Mouse (Mus musculus): ENCODE data around the gene Sf1.

Sf1 gene

DNA sequence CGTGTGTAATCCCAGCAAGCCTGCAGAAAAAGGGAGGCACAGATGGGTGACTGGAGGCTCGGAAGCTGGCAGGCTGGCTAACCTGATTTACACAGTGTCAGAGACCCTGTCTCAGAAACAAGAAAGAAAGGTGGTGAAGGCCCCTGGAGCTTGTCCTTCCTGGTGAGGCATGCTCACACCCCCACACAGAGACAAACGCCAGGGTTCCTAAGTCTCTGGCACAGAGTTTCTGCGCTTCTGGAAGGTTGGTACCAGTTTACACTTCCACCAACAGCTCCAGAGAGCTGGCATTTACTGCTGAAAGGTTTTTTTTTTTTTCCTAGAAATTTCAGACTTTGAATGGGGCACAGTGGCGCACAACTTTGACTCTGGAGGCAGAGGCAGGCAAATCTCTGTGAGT is 32.7 kb downstream of the Sf1 start:
- ChIA-PET CTCF (interaction anchor here in 2 of 4 experiments (0.6 to 2.2 kb wide), 6 partner anchors 12 to 326 kb away, joined by 3 to 14 read pairs (median 4); no protein-coding TSS in a partner anchor), POLR2A (interaction anchor here in 3 of 4 experiments (0.7 to 6.1 kb wide), 10 partner anchors 8 to 223 kb away, joined by 3 to 66 read pairs (median 20); partner anchors contain the start of genes Pygm (in 2 of the 3) and Sf1 (in 2 of the 3))

DNA sequence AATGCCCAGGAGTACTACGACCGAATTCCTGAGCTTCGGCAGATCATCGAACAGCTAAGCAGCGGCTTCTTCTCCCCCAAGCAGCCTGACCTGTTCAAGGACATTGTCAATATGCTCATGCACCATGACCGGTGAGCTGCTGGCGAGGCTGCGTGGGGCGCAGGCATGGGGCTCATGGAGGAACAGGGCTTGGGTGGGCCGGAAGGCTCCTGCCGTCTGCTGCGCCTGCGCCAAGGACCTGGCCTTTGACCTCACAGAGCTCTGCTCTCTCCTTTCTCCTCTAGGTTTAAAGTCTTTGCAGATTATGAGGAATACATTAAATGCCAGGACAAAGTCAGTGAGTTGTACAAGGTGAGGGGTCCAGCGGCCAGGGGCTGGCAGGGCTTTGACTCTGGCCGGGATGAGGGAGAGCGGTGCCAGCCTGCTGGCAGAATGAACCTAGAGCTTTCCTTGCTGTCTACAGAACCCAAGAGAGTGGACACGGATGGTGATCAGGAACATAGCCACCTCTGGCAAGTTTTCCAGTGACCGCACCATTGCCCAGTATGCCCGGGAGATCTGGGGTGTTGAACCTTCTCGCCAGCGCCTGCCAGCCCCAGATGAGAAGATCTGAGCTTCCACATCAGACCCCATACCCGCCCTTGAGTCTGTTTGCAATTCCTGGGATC is 34.2 kb downstream of the Sf1 start:
- POLR2A ChIA-PET = interaction anchor here (0.5 to 6.1 kb wide), 37 partner anchors 9 to 1060 kb away, joined by 3 to 66 read pairs (median 4); partner anchors contain the start of genes Sf1 (in 3 of the 4), Pygm (in 2 of the 4), Cdca5 (in 1 of the 4) and Frmd8 (in 1 of the 4)
- CTCF ChIA-PET = interaction anchor here (0.7 to 2.2 kb wide), 14 partner anchors 9 to 524 kb away, joined by 3 to 11 read pairs (median 3); partner anchors contain the start of genes Pygm (in 1 of the 4) and Sf1 (in 1 of the 4)

DNA sequence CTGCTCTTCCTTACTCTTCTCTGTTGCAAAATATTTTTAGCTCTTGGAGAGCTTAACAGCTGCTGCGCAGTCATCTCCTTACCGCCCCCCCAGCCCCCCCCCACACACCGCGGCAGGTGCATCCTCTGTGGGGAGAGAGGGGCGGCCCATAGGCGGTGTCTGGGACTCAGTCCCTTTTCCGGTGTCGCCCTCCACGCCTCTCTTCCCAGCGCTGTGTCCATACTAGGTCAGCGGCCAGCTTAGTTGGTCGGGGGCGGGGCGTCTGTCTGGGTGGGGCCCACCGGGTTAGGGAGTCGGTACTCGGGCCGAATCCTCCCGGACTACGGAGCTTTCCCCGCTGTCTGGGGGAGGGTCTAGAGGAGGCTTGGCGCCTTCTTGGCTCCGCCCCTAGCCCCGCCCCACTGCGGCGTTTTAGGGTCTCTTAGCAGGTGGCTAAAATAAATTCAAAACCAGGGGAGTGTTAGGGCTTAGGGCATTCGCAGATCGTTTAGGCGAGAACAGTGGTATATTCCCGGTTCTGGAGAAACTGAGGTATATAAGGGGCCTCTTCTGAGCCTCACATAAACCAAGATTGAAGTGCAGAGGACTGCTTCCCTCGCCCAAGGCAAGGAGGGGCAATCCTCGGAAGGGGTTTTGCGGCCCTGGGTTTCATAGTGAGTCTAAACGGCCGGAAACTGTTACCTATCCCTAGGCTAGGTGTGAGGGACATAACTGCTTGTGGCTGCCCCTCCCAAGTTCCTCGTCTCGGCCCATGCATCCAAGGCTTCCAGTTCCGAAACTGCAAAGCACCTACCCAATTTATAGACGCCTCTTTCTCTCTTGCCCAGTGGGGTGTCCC is 35.2 kb downstream of the Sf1 start:
- ChIA-PET CTCF (interaction anchor here (0.6 to 1.8 kb wide), 7 partner anchors 14 to 461 kb away, joined by 3 to 9 read pairs (median 4); partner anchors contain the start of gene Pygm (in 1 of the 4)), POLR2A (interaction anchor here in 3 of 4 experiments (0.7 to 6.1 kb wide), 32 partner anchors 8 to 660 kb away, joined by 3 to 66 read pairs (median 4); partner anchors contain the start of genes Pygm (in 2 of the 3), Sf1 (in 2 of the 3), Cdca5 (in 1 of the 3) and Ehd1 (in 1 of the 3))

DNA sequence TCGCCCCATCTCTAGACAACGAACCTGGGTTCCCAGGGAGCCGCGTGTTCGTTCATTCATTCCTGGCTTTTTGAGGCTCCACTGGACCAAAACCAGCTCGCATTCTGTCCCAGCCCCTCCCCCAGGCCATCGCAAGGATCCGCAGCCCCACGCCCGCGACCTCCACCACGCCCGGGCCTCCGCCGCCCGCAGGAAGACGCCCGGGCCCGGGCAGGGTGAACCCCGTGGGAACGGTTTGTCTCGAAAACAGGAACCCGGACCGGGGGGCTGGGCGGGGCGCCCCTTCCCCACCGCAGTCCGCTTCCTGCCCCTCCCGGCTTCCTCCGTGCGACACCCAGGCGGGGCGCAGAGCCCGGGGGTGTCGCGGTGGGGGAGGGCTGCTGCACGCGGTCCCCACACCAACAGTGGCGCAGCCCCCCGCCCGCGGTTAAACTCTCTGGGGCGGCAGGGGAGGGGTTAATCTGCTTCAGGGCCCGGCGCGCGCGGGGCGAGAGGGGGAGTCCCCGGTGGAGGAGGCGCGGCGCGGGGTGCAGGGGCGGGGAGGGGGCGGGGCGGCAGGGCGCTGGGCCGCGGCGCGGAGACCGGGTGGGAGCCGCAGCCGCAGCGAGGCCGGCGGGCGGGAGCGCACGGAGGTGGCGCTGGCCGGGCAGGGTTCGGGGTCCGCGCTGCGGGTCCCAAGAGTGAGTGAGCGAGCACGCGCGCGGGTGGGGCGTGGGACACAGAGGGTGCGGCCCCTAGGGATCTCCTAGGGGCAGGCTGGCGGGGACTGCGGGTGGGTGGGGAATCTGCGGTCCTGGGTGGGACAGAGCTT is 36.0 kb downstream of the Sf1 start, which contains the start of gene Rasgrp2:
Rasgrp2 (plus strand) TSS at position 56 of the 811 bp plus-strand sequence.
- CTCF ChIA-PET = interaction anchor here in 2 of 4 experiments (1.5 to 1.6 kb wide), 2 partner anchors 13 to 52 kb away, joined by 6 read pairs; no protein-coding TSS in a partner anchor
- POLR2A ChIA-PET = interaction anchor here in 3 of 4 experiments (0.5 to 6.1 kb wide), 17 partner anchors 7 to 558 kb away, joined by 3 to 66 read pairs (median 7); partner anchors contain the start of genes Men1 (in 2 of the 3), Pygm (in 2 of the 3), Sf1 (in 2 of the 3) and Ehd1 (in 1 of the 3)

DNA sequence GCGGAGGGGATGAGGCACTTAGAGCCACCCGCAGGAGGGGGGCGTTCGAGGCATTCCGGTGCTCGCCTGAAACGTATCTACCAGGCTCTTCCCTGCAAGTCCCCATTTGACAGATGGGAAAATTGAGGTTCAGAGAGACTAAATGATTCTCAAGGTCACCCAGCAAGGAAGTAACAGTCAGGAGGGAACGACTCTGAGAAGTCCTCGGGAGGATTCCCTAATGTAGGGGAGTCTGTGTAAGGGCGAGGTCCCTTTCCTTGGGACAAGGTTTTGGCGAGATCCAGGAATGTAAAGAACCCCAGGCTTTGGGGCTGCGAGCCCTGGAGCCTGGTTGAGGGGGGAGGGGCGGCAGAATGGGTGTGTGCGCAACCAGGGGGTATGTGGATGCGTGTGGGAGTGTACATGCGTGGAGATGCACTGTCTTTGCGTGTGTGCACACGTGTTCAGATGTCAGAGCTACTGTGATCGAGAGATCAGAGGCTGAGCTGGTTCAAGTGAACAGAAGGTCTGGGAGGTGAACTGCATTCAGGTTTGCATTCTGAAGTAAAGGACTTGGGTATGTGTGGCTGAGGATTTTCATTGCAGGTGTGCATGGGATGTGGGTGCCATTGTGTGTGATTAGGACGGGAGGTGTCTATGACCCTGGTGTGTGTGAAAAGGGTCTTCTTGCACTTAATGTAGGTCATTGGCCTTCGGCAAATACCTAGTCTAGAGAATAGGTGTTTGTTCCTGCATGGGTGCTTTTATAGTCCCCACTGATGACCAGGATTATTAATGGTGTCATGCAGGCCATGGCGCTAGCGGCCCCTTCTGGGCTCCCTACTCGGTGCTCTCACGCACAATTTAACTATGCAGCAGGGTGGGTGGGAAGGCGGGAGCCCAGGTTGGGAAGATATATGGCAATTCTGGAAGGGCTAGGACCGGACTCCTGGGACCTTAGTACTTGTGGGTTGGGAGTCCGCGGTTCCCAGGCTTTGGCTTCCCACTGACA is 36.9 kb downstream of the Sf1 start:
- CTCF ChIA-PET = interaction anchor here in 3 of 4 experiments (0.6 to 2.5 kb wide), 14 partner anchors 10 to 354 kb away, joined by 3 to 14 read pairs (median 4); no protein-coding TSS in a partner anchor
- POLR2A ChIA-PET = interaction anchor here in 3 of 4 experiments (0.5 to 6.1 kb wide), 14 partner anchors 6 to 559 kb away, joined by 3 to 35 read pairs (median 4); partner anchors contain the start of genes Sf1 (in 3 of the 3), Pygm (in 2 of the 3) and Men1 (in 1 of the 3)

DNA sequence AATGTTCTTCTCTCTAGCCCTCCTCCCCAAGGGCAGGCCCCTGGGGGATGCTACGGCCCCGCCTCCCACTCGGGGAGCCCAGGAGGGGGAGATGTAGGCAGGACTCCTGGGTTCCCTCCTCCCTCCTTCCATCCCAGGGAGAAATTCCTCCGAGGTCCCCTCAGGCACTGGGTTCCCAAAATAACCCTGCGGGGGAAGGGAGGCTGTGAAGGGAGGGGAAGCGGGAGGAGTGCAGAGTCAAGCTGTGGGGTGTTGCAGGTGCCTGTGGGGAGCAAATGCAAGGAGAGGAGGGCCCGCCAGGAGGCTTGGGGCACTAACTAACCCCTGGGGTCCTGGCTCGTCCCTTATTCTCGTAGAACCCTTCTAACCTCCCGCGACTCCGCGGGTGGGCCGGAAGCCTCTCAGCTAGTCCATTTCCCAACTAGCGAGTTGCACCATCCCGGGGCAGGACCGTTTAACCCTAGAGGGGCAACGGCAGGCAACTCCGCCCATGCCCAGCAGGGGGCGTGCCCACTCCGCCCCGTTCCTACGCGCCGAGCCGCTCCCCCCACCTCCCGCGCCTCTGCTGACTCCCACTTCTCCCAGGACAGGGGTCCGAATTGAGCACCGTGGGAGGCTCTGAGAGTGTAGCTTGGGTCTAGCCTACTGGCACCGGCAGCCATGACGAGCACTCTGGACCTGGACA is 37.8 kb downstream of the Sf1 start:
- CTCF ChIA-PET = interaction anchor here (0.5 to 2.5 kb wide), 33 partner anchors 11 to 548 kb away, joined by 3 to 14 read pairs (median 4); partner anchors contain the start of gene Nrxn2 (in 1 of the 4)
- POLR2A ChIA-PET = interaction anchor here in 3 of 4 experiments (0.6 to 8.0 kb wide), 24 partner anchors 11 to 362 kb away, joined by 3 to 89 read pairs (median 4); partner anchors contain the start of genes Sf1 (in 3 of the 3), Pygm (in 2 of the 3), Atg2a (in 1 of the 3) and Ehd1 (in 1 of the 3)

DNA sequence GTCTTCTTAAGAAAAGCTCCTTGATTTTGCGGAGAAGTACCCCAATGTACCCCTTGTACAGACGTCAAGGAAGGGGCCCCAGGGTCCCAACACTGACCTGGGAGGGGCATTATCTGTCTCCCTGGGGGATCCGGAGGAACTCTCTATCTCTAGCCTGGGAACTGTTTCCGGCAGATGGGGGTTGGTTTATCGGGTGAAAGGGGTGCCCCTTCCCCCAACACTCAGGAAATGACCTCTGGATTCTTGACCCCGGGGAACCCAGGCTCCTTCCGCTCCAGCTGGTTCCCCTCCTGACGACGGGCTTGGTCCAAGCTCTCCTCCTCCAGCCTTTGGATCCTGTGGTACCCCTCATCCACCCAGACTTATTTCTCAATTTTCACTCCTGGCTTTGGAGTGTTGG is 38.5 kb downstream of the Sf1 start:
- POLR2A ChIA-PET = interaction anchor here in 3 of 4 experiments (0.6 to 8.0 kb wide), 20 partner anchors 11 to 363 kb away, joined by 3 to 89 read pairs (median 4); partner anchors contain the start of genes Pygm (in 2 of the 3), Sf1 (in 2 of the 3), Atg2a (in 1 of the 3) and Ehd1 (in 1 of the 3)
- CTCF ChIA-PET = interaction anchor here (0.6 to 2.5 kb wide), 26 partner anchors 11 to 549 kb away, joined by 3 to 14 read pairs (median 4); partner anchors contain the start of gene Nrxn2 (in 1 of the 4)

DNA sequence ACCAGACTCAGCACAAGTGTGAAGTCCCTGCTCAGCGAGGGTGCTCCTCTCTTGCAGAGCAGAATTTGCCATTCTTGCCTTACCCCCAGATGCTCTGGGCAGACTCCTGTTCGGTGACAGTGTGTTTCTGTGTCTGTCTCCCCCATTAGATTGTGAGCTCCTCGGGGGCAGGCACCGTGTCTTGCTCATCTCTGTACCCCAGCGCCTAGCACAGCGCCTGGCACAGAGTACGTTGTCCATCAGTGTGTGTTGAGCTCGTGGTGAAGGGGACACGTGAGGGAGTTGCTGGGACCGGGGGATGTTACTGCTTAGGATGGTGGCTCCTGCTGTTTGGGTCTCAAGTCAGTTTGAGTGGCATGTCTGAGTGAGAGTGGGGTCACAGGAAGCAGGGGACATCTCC is 40.4 kb downstream of the Sf1 start:
- CTCF ChIA-PET = interaction anchor here in 2 of 4 experiments (0.9 to 5.5 kb wide), 4 partner anchors 12 to 195 kb away, joined by 3 to 42 read pairs (median 10); partner anchors contain the start of gene Nrxn2 (in 1 of the 2)
- POLR2A ChIA-PET = interaction anchor here in 3 of 4 experiments (0.6 to 8.0 kb wide), 13 partner anchors 6 to 584 kb away, joined by 3 to 89 read pairs (median 3); partner anchors contain the start of genes Nrxn2 (in 1 of the 3), Pygm (in 1 of the 3), Rasgrp2 (in 1 of the 3) and Sf1 (in 1 of the 3)

DNA sequence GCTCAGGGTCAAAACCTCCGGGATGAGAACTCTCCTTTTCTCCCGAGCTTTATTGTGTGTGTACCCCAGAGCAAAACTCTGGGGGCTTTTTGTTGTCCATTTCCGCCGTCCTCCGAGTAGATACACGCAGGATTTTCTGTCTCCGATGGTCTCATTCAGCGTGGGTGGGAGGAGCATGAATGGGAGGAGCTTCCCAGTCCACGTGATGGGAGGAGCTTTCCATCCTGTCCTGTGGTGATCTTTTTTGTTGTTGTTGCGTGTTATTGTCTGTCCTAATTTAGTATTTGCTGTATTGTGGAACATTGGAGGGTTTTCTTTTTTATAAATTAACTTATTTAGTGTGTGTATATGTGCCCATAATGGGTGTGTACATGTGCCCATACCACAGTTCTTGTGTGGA is 41.9 kb downstream of the Sf1 start:
- POLR2A ChIA-PET = interaction anchor here in 3 of 4 experiments (0.6 to 8.0 kb wide), 30 partner anchors 8 to 635 kb away, joined by 3 to 89 read pairs (median 4); partner anchors contain the start of genes Sf1 (in 3 of the 3), Atg2a (in 1 of the 3), Ehd1 (in 1 of the 3) and Men1 (in 1 of the 3)
- CTCF ChIA-PET = interaction anchor here (0.5 to 5.5 kb wide), 14 partner anchors 11 to 320 kb away, joined by 3 to 42 read pairs (median 4); partner anchors contain the start of genes Map4k2 (in 1 of the 4), Men1 (in 1 of the 4) and Nrxn2 (in 1 of the 4)

DNA sequence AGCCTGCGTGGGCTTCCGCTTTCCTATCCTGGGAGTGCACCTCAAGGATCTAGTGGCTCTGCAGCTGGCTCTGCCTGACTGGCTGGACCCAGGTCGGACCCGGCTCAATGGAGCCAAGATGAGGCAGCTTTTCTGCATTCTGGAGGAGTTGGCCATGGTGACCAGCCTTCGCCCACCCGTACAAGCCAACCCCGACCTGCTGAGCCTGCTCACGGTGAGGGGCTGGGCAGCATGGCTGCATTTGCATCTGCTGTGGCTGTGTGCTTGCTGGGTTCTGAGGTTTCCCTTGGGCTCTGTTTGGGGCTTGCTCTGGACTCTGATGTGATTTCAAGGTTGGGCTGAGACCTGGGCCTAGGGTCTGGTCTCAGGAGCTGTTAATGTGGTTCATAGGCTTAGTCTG is 43.6 kb downstream of the Sf1 start:
- POLR2A ChIA-PET = interaction anchor here in 3 of 4 experiments (0.7 to 8.0 kb wide), 17 partner anchors 9 to 68 kb away, joined by 3 to 89 read pairs (median 5); partner anchors contain the start of genes Sf1 (in 2 of the 3), Nrxn2 (in 1 of the 3), Pygm (in 1 of the 3) and Rasgrp2 (in 1 of the 3)
- CTCF ChIA-PET = interaction anchor here in 2 of 4 experiments (0.7 to 5.5 kb wide), 5 partner anchors 10 to 85 kb away, joined by 3 to 42 read pairs (median 10); partner anchors contain the start of gene Nrxn2 (in 1 of the 2)

DNA sequence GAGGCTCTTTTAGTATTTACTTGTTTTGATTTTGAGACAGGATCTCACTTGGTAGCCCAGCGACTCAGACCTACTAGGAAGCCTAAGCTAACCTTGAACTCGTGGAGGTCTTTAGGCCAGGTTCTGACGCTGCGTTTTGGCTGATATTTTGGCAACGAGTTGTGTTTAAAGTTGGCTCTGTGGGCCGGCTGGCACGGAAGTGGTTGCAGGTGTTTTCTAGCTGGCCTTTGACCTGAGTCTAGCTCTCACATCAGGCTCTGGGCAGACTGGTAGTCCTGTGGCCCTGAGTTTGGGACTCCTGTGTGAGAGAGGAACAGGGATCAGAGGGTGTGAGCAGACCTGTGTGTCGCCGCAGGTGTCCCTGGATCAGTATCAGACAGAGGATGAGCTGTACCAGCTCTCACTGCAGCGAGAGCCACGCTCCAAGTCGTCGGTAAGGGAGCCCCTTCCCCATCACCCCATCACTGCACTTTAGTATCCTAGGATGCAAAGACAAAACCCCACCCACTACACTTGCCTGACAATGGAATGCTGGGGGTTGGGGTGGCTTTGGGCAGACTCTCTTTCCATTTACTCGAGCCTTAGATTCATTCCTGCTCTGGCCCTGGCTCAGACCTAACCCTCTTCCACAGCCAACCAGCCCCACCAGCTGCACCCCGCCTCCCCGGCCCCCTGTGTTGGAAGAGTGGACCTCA is 44.5 kb downstream of the Sf1 start:
- ChIA-PET POLR2A (interaction anchor here in 3 of 4 experiments (0.6 to 8.0 kb wide), 16 partner anchors 8 to 128 kb away, joined by 3 to 89 read pairs (median 5); partner anchors contain the start of genes Sf1 (in 2 of the 3), Men1 (in 1 of the 3), Nrxn2 (in 1 of the 3) and Pygm (in 1 of the 3)), CTCF (interaction anchor here in 2 of 4 experiments (1.1 to 5.5 kb wide), 6 partner anchors 9 to 84 kb away, joined by 3 to 42 read pairs (median 8); partner anchors contain the start of genes Nrxn2 (in 1 of the 2) and Pygm (in 1 of the 2))

DNA sequence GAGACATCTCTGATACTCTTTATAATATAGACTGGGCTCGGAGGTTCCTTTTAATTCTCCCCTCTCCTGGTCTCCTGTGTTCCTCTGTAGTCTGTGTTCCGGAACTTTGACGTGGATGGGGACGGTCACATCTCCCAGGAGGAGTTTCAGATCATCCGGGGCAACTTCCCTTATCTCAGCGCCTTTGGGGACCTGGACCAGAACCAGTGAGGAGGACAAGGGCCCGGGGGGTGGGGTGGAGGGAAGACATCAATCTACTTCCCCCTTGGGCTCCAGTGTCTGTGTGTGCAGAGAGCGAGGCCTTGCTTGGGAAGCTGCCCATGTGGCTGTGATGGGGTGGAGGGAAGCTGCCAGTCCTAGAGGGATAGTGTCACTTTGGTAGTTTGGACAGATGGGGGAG is 45.3 kb downstream of the Sf1 start:
- CTCF ChIA-PET = interaction anchor here in 2 of 4 experiments (1.1 to 2.2 kb wide), 4 partner anchors 9 to 43 kb away, joined by 3 to 11 read pairs (median 5); partner anchors contain the start of gene Pygm (in 1 of the 2)
- POLR2A ChIA-PET = interaction anchor here in 3 of 4 experiments (0.7 to 8.0 kb wide), 9 partner anchors 7 to 66 kb away, joined by 3 to 89 read pairs (median 6); partner anchors contain the start of genes Sf1 (in 2 of the 3), Nrxn2 (in 1 of the 3) and Rasgrp2 (in 1 of the 3)

DNA sequence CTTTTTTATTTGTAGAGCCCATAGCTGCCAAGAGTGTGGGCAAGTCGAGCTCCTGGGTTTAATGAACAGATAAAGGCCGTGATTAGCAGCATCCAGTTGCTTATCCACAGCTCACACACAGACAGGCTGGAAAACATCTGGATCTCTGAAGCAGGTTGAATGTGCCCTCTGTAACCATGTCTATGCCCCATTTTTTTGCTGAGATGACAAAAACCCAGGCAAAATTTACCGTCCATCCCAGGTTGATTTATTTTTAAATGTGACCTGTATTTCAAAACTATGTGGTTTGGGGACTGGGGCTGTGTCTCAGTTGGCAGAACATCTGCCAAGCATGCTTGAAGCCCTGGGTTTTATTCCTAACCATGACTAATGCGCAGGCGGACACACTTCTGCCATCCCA is 45.7 kb downstream of the Sf1 start:
- CTCF ChIA-PET = interaction anchor here in 2 of 4 experiments (1.1 to 2.2 kb wide), 4 partner anchors 9 to 43 kb away, joined by 3 to 11 read pairs (median 5); partner anchors contain the start of gene Pygm (in 1 of the 2)
- POLR2A ChIA-PET = interaction anchor here in 2 of 4 experiments (0.6 to 8.0 kb wide), 10 partner anchors 7 to 345 kb away, joined by 3 to 89 read pairs (median 5); partner anchors contain the start of genes Nrxn2 (in 1 of the 2), Rasgrp2 (in 1 of the 2) and Sf1 (in 1 of the 2)

All from embryonic stem cell, embryonic (primary cell).